Mouse (Mus musculus): ENCODE data around the gene Qrfpr. TPM values are rescaled to one million over a fixed set of nuclear protein-coding genes. Genes with fewer than 3 reads are reported as not detected.

Qrfpr gene
- polyA plus RNA-seq, 1 experiment from 2014 or later: not detected

GRCm38 (mm10) chr3:36170670-36171210 is 51.4 kb downstream of the Qrfpr start:
- Histone ChIP-seq H3K9me3 (ENCODE audit: low read length) (peaks cover 3% of the 10 kb centered on the region), H3K27ac (ENCODE audit: low read depth) (no peak overlapping the region), H3K36me3 (replicated peaks; ENCODE audit: insufficient read depth, low read length) (peaks cover 4% of the 10 kb centered on the region), H3K4me1 (ENCODE audit: insufficient read depth) (no peaks in the 10 kb centered on the region), H3K27me3 (ENCODE audit: insufficient read depth, low read length) (no peaks in the 10 kb centered on the region), H3K9ac (replicated peaks) (no peak overlapping the region), H3K4me3 (ENCODE audit: low read depth, low read length) (no peak overlapping the region), H3K4me2 (ENCODE audit: low read depth, low read length) (no peak overlapping the region)
- TF ChIP-seq CTCF (IDR thresholded peaks at IDR 0.05; ENCODE audit: low read depth) (no peak), EP300 (IDR thresholded peaks at IDR 0.05; ENCODE audit: low read depth) (no peak)
- ATAC-seq (peak; percentile 50), DNase-seq (no peak)
- WGBS (ENCODE audit: insufficient replicate concordance): 78% methylated on average over 1 of the region's 1 CpGs

GRCm38 (mm10) chr3:36155268-36155667 is 66.8 kb downstream of the Qrfpr start:
- Histone ChIP-seq H3K4me3 (ENCODE audit: low read depth, low read length) (no peak overlapping the region), H3K36me3 (replicated peaks; ENCODE audit: insufficient read depth, low read length) (no peaks in the 10 kb centered on the region), H3K9me3 (ENCODE audit: low read length) (peaks cover 3% of the 10 kb centered on the region; the same call in 1 of the 2 replicates), H3K9ac (replicated peaks) (no peak overlapping the region), H3K27me3 (ENCODE audit: insufficient read depth, low read length) (no peaks in the 10 kb centered on the region), H3K27ac (ENCODE audit: low read depth) (no peak overlapping the region), H3K4me2 (ENCODE audit: low read depth, low read length) (no peak overlapping the region), H3K4me1 (ENCODE audit: insufficient read depth) (peaks cover 8% of the 10 kb centered on the region; the same call in 1 of the 2 replicates)
- WGBS (ENCODE audit: insufficient replicate concordance): 54% methylated on average over 5 of the region's 5 CpGs
- no peak for DNase-seq
- TF ChIP-seq EP300 (IDR thresholded peaks at IDR 0.05; ENCODE audit: low read depth) (no peak), CTCF (IDR thresholded peaks at IDR 0.05; ENCODE audit: low read depth) (no peak)
- no peak for ATAC-seq

GRCm38 (mm10) chr3:36150934-36151686 is 71.0 kb downstream of the Qrfpr start, which contains the start of gene D3Ertd254e:
TSS of gene D3Ertd254e (plus strand) at chr3:36151017.
- peak; percentile 98 for ATAC-seq
- WGBS (ENCODE audit: insufficient replicate concordance): 3% methylated on average over 54 of the region's 54 CpGs
- Histone ChIP-seq H3K27me3 (ENCODE audit: insufficient read depth, low read length) (no peaks in the 10 kb centered on the region), H3K4me3 (ENCODE audit: low read depth, low read length) (peak within 1 kb of the TSS; percentile 90), H3K36me3 (replicated peaks; ENCODE audit: insufficient read depth, low read length) (no peaks in the 10 kb centered on the region), H3K9me3 (ENCODE audit: low read length) (no peaks in the 10 kb centered on the region), H3K4me1 (ENCODE audit: insufficient read depth) (peaks cover 8% of the 10 kb centered on the region; the same call in 1 of the 2 replicates), H3K9ac (replicated peaks) (peak within 1 kb of the TSS; percentile 87), H3K4me2 (ENCODE audit: low read depth, low read length) (peak within 1 kb of the TSS; percentile 95), H3K27ac (ENCODE audit: low read depth) (peak within 1 kb of the TSS; percentile 71; the same call in 1 of the 2 replicates)
- TF ChIP-seq EP300 (IDR thresholded peaks at IDR 0.05; ENCODE audit: low read depth) (no peak), CTCF (IDR thresholded peaks at IDR 0.05; ENCODE audit: low read depth) (no peak)
- DNase-seq: peak; percentile 84

- Histone ChIP-seq H3K9ac (replicated peaks) (no peak overlapping the region), H3K4me2 (ENCODE audit: low read depth, low read length) (peak overlapping the region; percentile 95), H3K4me1 (ENCODE audit: insufficient read depth) (peaks cover 8% of the 10 kb centered on the region; the same call in 1 of the 2 replicates), H3K27ac (ENCODE audit: low read depth) (no peak overlapping the region), H3K4me3 (ENCODE audit: low read depth, low read length) (peak overlapping the region; percentile 90), H3K9me3 (ENCODE audit: low read length) (no peaks in the 10 kb centered on the region), H3K27me3 (ENCODE audit: insufficient read depth, low read length) (no peaks in the 10 kb centered on the region), H3K36me3 (replicated peaks; ENCODE audit: insufficient read depth, low read length) (no peaks in the 10 kb centered on the region)
- no peak for DNase-seq
- ATAC-seq: no peak
- TF ChIP-seq EP300 (IDR thresholded peaks at IDR 0.05; ENCODE audit: low read depth): no peak
- WGBS (ENCODE audit: insufficient replicate concordance): 23% methylated on average over 1 of the region's 1 CpGs
Measured at GRCm38 (mm10) chr3:36150537-36150933, 71.6 kb downstream of the Qrfpr start.

GRCm38 (mm10) chr3:36138996-36139395 is 83.1 kb downstream of the Qrfpr start:
- Histone ChIP-seq H3K27me3 (ENCODE audit: insufficient read depth, low read length) (no peaks in the 10 kb centered on the region), H3K4me2 (ENCODE audit: low read depth, low read length) (no peak overlapping the region), H3K4me1 (ENCODE audit: insufficient read depth) (no peaks in the 10 kb centered on the region), H3K4me3 (ENCODE audit: low read depth, low read length) (no peak overlapping the region), H3K9me3 (ENCODE audit: low read length) (no peaks in the 10 kb centered on the region), H3K27ac (ENCODE audit: low read depth) (no peak overlapping the region), H3K36me3 (replicated peaks; ENCODE audit: insufficient read depth, low read length) (no peaks in the 10 kb centered on the region), H3K9ac (replicated peaks) (no peak overlapping the region)
- no peak for TF ChIP-seq EP300 (IDR thresholded peaks at IDR 0.05; ENCODE audit: low read depth)
- no peak for TF ChIP-seq CTCF (IDR thresholded peaks at IDR 0.05; ENCODE audit: low read depth)
- no peak for ATAC-seq
- no peak for DNase-seq

GRCm38 (mm10) chr3:36138171-36138660 is 83.9 kb downstream of the Qrfpr start:
- Histone ChIP-seq H3K4me1 (ENCODE audit: insufficient read depth) (no peaks in the 10 kb centered on the region), H3K4me3 (ENCODE audit: low read depth, low read length) (no peak overlapping the region), H3K4me2 (ENCODE audit: low read depth, low read length) (no peak overlapping the region), H3K9me3 (ENCODE audit: low read length) (no peaks in the 10 kb centered on the region), H3K27me3 (ENCODE audit: insufficient read depth, low read length) (no peaks in the 10 kb centered on the region), H3K36me3 (replicated peaks; ENCODE audit: insufficient read depth, low read length) (no peaks in the 10 kb centered on the region), H3K27ac (ENCODE audit: low read depth) (no peak overlapping the region), H3K9ac (replicated peaks) (no peak overlapping the region)
- DNase-seq (no peak), ATAC-seq (no peak)
- WGBS (ENCODE audit: insufficient replicate concordance): 60% methylated on average over 1 of the region's 1 CpGs
- TF ChIP-seq CTCF (IDR thresholded peaks at IDR 0.05; ENCODE audit: low read depth) (no peak), EP300 (IDR thresholded peaks at IDR 0.05; ENCODE audit: low read depth) (no peak)

All from liver, postnatal 0 days (tissue).